Mouse (Mus musculus) intestine, postnatal 0 days (tissue): Measurements from ENCODE around the gene Slc38a1. TPM values are rescaled to one million over a fixed set of nuclear protein-coding genes. Genes with fewer than 3 reads are reported as not detected.
A peak's percentile ranks its signal among the peaks of the same experiment; 100 is the strongest.

Source experiments
- ATAC-seq: fragments of 200-750 bp; cut with Nextera tagmentation; 2 replicates; pipeline ENCODE4 v1.8.0; 2017; ENCODE audit warnings: mild to moderate bottlenecking, moderate TSS enrichment, moderate library complexity
- H3K27ac ChIP-seq: fragments of 300-500 bp; sonication (generic); 2 replicates; pipeline ENCODE4 v1.5.1; 2014; ENCODE audit warnings: mild to moderate bottlenecking, low read depth, low read length, moderate library complexity
- H3K27me3 ChIP-seq: fragments of 300-500 bp; sonication (generic); replicated peaks from 2 replicates; pipeline ENCODE4 v1.6.1; 2014; ENCODE audit warnings: low read length, mixed read lengths; ENCODE audit not compliant: control insufficient read depth, insufficient read depth
- H3K36me3 ChIP-seq: fragments of 300-500 bp; sonication (generic); 2 replicates; pipeline ENCODE4 v1.6.1; 2014; ENCODE audit warnings: mild to moderate bottlenecking, moderate library complexity; ENCODE audit not compliant: control insufficient read depth, insufficient read depth
- H3K4me1 ChIP-seq: fragments of 300-500 bp; sonication (generic); replicated peaks from 2 replicates; pipeline ENCODE4 v1.6.1; 2014; ENCODE audit warnings: antibody characterized with exemption, low read length, mixed read lengths; ENCODE audit not compliant: control insufficient read depth, insufficient read depth
- H3K4me2 ChIP-seq: fragments of 300-500 bp; sonication (generic); replicated peaks from 2 replicates; pipeline ENCODE4 v1.6.1; 2014; ENCODE audit warnings: low read depth, mild to moderate bottlenecking, moderate library complexity
- H3K4me3 ChIP-seq: fragments of 300-500 bp; sonication (generic); 2 replicates; pipeline ENCODE4 v1.5.1; 2014; ENCODE audit warnings: low read depth, low read length
- H3K9ac ChIP-seq: fragments of 300-500 bp; sonication (generic); 2 replicates; pipeline ENCODE4 v1.6.1; 2014; ENCODE audit warnings: mild to moderate bottlenecking, low read depth, low read length
- H3K9me3 ChIP-seq: fragments of 300-500 bp; sonication (generic); 2 replicates; pipeline ENCODE4 v1.6.1; 2016; ENCODE audit warnings: mixed run types; ENCODE audit not compliant: control insufficient read depth
- CTCF ChIP-seq: sonication (generic); IDR thresholded peaks from 2 replicates; pipeline ENCODE4 v1.5.1; 2016; ENCODE audit warnings: low read depth, mild to moderate bottlenecking, control low read depth, antibody characterized with exemption, moderate library complexity
- WGBS: fragments of 180-500 bp; shearing (Covaris S2); extraction: QIAGEN DNeasy Blood & Tissue Kit; methylation state at CpG from one replicate; pipeline ENCODE4 v1.1.7; 2014; 5-methylcytosine and 5-hydroxymethylcytosine counted together
- polyA plus RNA-seq: library from polyadenylated mRNA; unstranded; fragments of >200 nt; fragmentation: Nextera tagmentation; extraction: Ambion mirVana; gene quantifications from 2 replicates; pipeline ENCODE4 v1.2.1, GENCODE M21; 2015

Gene Slc38a1
- polyA plus RNA-seq, 1 experiment from 2014 or later, result 79.8 TPM

DNA sequence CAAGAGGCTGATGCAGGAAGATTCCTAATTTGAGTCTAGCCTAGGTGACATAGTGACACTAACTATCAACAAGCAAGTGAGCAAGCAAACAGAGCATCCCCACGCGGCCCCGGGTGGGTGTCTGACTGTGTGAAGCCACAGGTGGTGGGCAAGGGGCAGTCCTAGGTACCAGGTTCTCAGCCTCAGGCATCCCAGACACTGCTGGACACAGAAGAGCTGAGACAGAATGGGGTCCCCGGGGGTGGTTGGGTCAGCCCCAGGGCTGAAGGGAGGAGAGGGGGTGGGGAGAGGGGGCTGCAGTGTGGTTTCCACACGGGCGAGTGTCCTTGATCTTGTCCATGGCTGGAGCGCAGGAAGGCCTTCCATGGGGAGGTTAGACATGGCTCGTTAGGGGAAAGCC is 91.6 kb downstream of the Slc38a1 start:
- Histone ChIP-seq H3K4me1 (no peaks in the 10 kb centered on the region), H3K9ac (no peak overlapping the region), H3K4me2 (no peak overlapping the region), H3K27me3 (no peaks in the 10 kb centered on the region), H3K27ac (no peak overlapping the region), H3K9me3 (no peaks in the 10 kb centered on the region), H3K4me3 (no peak overlapping the region), H3K36me3 (no peaks in the 10 kb centered on the region)
- ATAC-seq, result no peak
- 88% methylated on average over 8 of the region's 8 CpGs for WGBS
- no peak for TF ChIP-seq CTCF

DNA sequence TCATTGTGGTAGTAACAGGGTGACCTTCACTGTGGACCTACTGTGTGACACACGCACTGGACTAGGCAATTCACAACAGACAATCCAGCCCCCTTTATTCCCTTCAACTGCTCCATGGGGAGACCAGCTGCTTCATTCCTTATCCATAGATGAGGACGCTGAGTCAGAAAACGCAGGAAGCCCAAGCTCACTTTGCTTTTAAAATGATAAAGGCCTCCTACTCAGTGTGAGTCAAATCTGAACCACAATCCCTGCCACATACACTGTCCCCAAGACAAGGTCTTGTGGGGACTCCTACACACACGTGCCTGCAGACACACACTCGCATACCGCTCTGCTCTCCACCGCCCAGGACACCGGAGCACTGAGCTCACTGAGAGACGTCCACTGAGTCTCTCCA is 94.3 kb downstream of the Slc38a1 start:
- H3K4me1 ChIP-seq, result no peaks in the 10 kb centered on the region
- TF ChIP-seq CTCF, result no peak
- H3K4me2 ChIP-seq, result no peak overlapping the region
- H3K27me3 ChIP-seq, result no peaks in the 10 kb centered on the region
- 93% methylated on average over 9 of the region's 9 CpGs for WGBS
- H3K27ac ChIP-seq, result no peak overlapping the region
- no peak overlapping the region for H3K9ac ChIP-seq
- H3K36me3 ChIP-seq, result no peaks in the 10 kb centered on the region
- H3K4me3 ChIP-seq, result no peak overlapping the region
- H3K9me3 ChIP-seq, result no peaks in the 10 kb centered on the region
- no peak for ATAC-seq

DNA sequence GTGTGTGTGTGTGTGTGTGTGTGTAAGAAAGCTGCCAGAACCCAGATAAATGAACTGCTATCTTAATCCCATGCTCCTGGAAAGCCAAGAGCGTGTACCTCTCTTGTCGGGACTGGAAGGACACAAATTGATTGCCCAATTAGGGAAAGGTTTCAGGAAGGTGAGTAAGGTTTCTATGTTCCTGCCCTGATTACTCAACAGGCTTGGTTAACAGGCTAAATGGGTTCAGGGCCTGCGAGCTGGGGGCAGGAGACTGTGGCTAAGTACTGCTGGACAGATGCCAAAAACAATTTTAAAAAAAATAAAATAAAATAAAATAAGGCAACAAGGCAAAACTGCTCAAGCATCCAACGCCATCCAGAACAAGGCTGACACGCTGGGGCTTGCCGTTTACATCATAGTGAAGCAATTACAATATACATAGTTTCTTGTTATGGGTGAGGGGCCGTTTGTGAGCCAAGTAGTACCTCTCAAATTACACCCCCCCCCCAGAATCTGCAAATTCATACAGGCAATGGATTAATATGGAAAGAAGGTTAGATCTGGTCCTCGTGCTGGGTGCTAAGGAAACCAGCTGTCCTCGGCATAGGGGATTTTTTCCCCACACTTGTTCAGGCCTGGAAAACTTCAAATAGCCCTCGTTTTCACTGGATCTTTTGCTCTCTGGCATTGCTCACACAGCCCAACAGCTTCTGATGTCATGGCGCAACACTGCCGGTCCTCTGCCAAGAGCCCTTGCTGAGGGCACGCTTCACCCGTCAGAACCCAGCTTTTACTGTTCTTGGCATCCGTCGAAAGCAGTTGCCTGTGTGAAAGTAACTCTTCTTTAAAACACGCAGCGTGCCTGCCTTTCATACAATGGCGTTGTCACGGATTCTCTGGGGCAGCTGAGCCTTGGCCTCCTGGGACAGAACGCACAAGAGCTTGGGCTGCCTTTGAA is 95.2 kb downstream of the Slc38a1 start:
- Histone ChIP-seq H3K27ac (no peak overlapping the region), H3K9me3 (no peaks in the 10 kb centered on the region), H3K9ac (no peak overlapping the region), H3K4me1 (no peaks in the 10 kb centered on the region), H3K36me3 (no peaks in the 10 kb centered on the region), H3K4me3 (no peak overlapping the region), H3K4me2 (no peak overlapping the region), H3K27me3 (no peaks in the 10 kb centered on the region)
- TF ChIP-seq CTCF, result no peak
- WGBS, result 64% methylated on average over 21 of the region's 21 CpGs
- no peak for ATAC-seq

DNA sequence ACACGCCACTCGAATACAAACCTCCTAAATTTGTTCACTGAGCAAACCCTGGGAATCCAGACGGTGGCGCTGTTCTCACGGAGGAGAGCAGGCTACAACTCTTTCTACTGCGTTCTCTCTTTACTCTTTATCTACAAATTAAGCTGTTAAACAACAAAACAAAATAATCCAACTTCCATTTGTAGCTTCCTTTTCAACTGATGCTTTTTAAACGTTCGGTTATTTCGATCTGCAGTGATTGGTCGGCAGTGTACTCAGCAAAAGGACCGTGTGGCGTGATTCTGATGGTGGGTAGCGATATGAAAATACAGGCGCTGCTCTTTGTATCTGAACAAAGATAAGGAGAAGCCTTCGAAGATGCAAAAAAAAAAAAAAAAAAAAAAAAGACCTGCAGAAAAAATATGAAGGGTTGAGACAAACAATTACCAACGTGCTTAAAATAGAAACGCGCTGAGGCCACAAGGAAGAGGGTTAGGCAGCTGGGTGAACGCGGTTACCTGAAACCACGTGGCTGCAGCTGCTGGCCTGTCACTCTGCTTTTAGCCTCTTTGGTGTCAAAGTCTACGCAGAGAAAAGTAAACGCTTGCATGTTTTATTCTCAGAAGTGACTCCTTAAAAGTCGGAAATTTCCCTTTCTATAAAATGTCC is 99.4 kb downstream of the Slc38a1 start:
- WGBS, result 1% methylated on average over 24 of the region's 24 CpGs
- ATAC-seq, result peak; percentile 88
- peak overlapping the region; percentile 43 for H3K4me3 ChIP-seq
- H3K4me1 ChIP-seq, result no peaks in the 10 kb centered on the region
- peak overlapping the region; percentile 65 for H3K4me2 ChIP-seq
- H3K36me3 ChIP-seq, result no peaks in the 10 kb centered on the region
- TF ChIP-seq CTCF, result peak; percentile 88
- peak overlapping the region; percentile 27; the same call in 1 of the 2 replicates for H3K9ac ChIP-seq
- H3K27ac ChIP-seq, result peak overlapping the region; percentile 46; the same call in 1 of the 2 replicates
- no peaks in the 10 kb centered on the region for H3K9me3 ChIP-seq
- no peaks in the 10 kb centered on the region for H3K27me3 ChIP-seq

DNA sequence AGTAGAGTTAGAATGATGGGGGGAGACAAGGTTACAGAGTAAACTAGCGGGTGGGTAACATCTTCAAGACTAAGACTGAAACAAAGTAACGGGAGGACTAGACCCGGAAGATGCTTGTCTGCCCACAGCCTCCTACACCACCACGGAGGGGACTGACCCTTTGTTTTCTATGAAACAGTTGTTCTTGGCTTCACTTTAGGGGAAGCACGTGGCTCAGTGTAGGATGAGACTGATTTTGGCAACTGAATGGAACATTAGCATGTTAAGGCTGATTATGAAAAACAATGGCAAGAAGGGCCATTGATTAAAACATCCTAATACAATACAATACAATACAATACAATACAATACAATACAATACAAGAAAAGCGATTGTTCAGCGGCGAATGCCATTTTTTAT is 100.6 kb downstream of the Slc38a1 start:
- Histone ChIP-seq H3K9ac (no peak overlapping the region), H3K27me3 (no peaks in the 10 kb centered on the region), H3K27ac (no peak overlapping the region), H3K9me3 (no peaks in the 10 kb centered on the region), H3K4me3 (no peak overlapping the region), H3K4me2 (no peak overlapping the region), H3K4me1 (no peaks in the 10 kb centered on the region), H3K36me3 (no peaks in the 10 kb centered on the region)
- 81% methylated on average over 8 of the region's 8 CpGs for WGBS
- no peak for ATAC-seq
- no peak for TF ChIP-seq CTCF

DNA sequence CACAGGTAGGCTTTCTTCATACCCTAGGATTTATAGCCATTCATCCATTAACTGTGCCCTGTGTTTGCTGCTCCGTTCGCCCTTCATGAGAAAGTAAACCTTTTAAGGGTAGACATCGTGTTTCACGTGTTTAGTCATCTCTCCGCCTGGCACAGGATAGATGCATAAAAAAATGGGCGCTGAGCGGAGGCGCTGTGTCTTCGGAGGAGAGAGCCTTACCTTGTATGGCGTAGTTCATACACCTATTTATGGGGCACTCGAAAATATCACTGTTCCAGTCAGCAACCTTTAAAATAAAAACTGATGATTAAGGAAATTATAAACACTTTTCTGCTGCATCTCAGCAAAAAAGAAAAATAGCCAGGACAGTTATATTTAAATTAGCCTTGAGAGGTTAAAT is 105.4 kb downstream of the Slc38a1 start:
- H3K27ac ChIP-seq, result no peak overlapping the region
- no peaks in the 10 kb centered on the region for H3K27me3 ChIP-seq
- H3K4me3 ChIP-seq, result no peak overlapping the region
- no peak overlapping the region for H3K4me2 ChIP-seq
- no peak for TF ChIP-seq CTCF
- H3K9me3 ChIP-seq, result no peaks in the 10 kb centered on the region
- H3K4me1 ChIP-seq, result no peaks in the 10 kb centered on the region
- no peaks in the 10 kb centered on the region for H3K36me3 ChIP-seq
- H3K9ac ChIP-seq, result no peak overlapping the region
- ATAC-seq, result no peak
- WGBS, result 77% methylated on average over 11 of the region's 11 CpGs
